Mouse (Mus musculus) erythroblast, embryonic 14.5 days (primary cell): ENCODE results near the gene Tmem186.

Experiments
- GATA1 ChIP-seq: IDR thresholded peaks from 2 replicates; pipeline ENCODE4 v1.6.1; 2012; ENCODE audit warnings: low read length, inconsistent platforms, mixed read lengths
- TAL1 ChIP-seq: IDR thresholded peaks from 3 replicates; pipeline ENCODE4 v1.6.1; 2012; ENCODE audit warnings: low read length, inconsistent platforms, mixed read lengths

GRCm38 (mm10) chr16:8603789-8604188 is 33.7 kb downstream of the Tmem186 start:
- TF ChIP-seq TAL1, result no peak
- no peak for TF ChIP-seq GATA1
